Mouse (Mus musculus): ENCODE measurements around the gene Eif2b3. TPM values are rescaled to one million over a fixed set of nuclear protein-coding genes. Genes with fewer than 3 reads are reported as not detected.

Gene Eif2b3
- polyA plus RNA-seq, 2 experiments, result 30.0 to 45.0 TPM

DNA sequence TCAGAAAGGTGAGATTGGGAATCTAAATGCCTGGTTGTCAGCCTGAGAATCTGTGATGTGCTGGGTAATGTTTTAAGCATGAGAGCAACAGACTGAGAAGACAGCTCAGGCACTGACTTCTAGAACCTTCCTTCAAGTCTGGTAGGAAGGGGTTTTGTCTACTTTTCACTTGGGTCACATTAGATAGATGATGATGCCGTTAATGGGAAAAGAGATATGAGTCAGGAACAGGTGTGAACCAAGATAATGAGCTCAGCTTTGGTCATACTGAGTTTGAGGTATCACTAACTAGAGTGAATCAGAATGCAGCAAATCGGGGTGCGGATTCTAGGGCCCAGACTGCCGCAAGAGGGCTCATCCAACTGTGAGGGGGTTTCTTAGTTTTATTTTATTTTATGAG, 4.3 kb downstream of the Eif2b3 start:
- H3K4me2 ChIP-seq (replicated peaks; ENCODE audit: low read depth, low read length, severe bottlenecking), result no peak overlapping the region
- no peaks in the 10 kb centered on the region for H3K9me3 ChIP-seq (ENCODE audit: control insufficient read depth, low read length)
- H3K36me3 ChIP-seq (ENCODE audit: control insufficient read depth, insufficient read depth, low read length), result peaks cover 37% of the 10 kb centered on the region
- WGBS, result 97% methylated on average over 4 of the region's 4 CpGs
- ATAC-seq (ENCODE audit: low FRiP score, low read depth) (no peak), DNase-seq (ENCODE audit: low spot score) (no peak)
- no peaks in the 10 kb centered on the region for H3K27me3 ChIP-seq (ENCODE audit: control insufficient read depth, insufficient read depth, low read length)
- no peak for TF ChIP-seq POLR2A (IDR thresholded peaks at IDR 0.05; ENCODE audit: borderline replicate concordance, extremely low read depth, insufficient read depth, insufficient read length)
- H3K4me3 ChIP-seq (replicated peaks; ENCODE audit: low read length), result no peak overlapping the region
- no peaks in the 10 kb centered on the region; the same call in 1 of the 2 replicates for H3K4me1 ChIP-seq (ENCODE audit: control insufficient read depth, insufficient read depth, low read length)
- no peak overlapping the region for H3K9ac ChIP-seq (ENCODE audit: low read depth, low read length, severe bottlenecking)
- no peak overlapping the region for H3K27ac ChIP-seq (replicated peaks; ENCODE audit: low read depth, low read length)

DNA sequence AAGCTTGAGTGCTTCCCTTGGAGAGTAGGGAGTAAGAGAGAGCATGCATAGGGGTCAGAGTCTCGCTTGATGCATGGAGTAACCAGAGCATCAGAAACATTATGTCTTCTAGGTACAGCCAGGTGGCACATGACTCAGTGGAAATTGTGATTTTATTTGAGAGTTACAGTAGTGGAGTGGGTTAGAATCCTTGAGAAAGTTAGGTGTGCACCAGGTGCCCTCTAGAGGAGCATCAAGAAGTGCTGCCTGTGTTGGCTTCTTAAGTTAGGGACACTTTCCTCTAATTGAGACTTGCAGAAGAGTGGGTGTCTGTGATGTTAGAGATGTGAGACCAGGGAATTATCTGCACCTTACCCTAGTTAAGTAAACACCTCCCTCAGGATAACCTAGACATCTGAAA, 11.9 kb downstream of the Eif2b3 start:
- WGBS, result 93% methylated on average over 1 of the region's 1 CpGs
- H3K4me2 ChIP-seq (replicated peaks; ENCODE audit: low read depth, low read length, severe bottlenecking), result no peak overlapping the region
- no peaks in the 10 kb centered on the region for H3K27me3 ChIP-seq (ENCODE audit: control insufficient read depth, insufficient read depth, low read length)
- DNase-seq (ENCODE audit: low spot score), result no peak
- no peaks in the 10 kb centered on the region for H3K4me1 ChIP-seq (ENCODE audit: control insufficient read depth, insufficient read depth, low read length)
- no peaks in the 10 kb centered on the region for H3K9me3 ChIP-seq (ENCODE audit: control insufficient read depth, low read length)
- no peak overlapping the region for H3K27ac ChIP-seq (replicated peaks; ENCODE audit: low read depth, low read length)
- no peak overlapping the region for H3K4me3 ChIP-seq (replicated peaks; ENCODE audit: low read length)
- peaks cover 32% of the 10 kb centered on the region for H3K36me3 ChIP-seq (ENCODE audit: control insufficient read depth, insufficient read depth, low read length)
- no peak for ATAC-seq (ENCODE audit: low FRiP score, low read depth)
- no peak for TF ChIP-seq POLR2A (IDR thresholded peaks at IDR 0.05; ENCODE audit: borderline replicate concordance, extremely low read depth, insufficient read depth, insufficient read length)
- no peak overlapping the region for H3K9ac ChIP-seq (ENCODE audit: low read depth, low read length, severe bottlenecking)

DNA sequence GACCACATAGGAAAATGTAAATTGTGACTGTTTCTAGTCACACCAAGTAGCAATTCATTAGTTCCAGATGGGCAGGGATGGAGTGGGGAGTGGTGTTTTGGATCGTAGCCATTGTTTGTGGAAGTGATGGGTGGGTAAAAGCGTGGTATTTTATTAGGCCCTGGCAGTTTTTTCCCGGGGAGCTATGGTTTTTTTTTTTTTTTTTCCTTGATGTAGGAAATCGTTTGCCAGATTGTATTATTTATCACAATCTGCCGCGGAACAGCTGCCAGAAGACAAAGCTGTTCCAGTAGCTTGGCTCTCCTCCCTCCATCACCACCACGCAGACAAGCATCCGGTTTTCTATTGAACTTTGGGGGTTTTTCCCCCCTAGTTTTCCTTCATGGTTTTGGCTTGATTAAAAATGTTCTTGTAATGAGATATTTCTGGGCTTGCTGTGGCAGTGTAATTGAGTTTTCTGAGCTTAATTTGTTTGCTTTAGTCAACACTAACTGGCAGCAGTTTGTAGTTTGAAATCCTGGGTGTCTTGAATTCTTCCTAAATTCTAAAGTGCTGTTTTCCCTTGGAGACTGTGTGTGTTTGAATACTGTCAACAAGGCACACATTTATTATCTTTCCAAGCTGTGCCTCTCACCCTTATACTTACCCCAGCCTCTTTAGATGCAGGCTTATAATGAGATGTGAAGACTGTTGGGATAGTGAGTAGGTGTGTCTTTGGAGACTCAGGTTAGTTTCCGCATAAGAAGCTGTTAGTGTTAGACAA, 20.9 kb downstream of the Eif2b3 start:
- ATAC-seq (ENCODE audit: low FRiP score, low read depth), result peak; percentile 79
- Histone ChIP-seq H3K27me3 (ENCODE audit: control insufficient read depth, insufficient read depth, low read length) (no peaks in the 10 kb centered on the region), H3K4me2 (replicated peaks; ENCODE audit: low read depth, low read length, severe bottlenecking) (no peak overlapping the region; the same call in 1 of the 2 replicates), H3K9me3 (ENCODE audit: control insufficient read depth, low read length) (no peaks in the 10 kb centered on the region), H3K4me3 (replicated peaks; ENCODE audit: low read length) (no peak overlapping the region), H3K27ac (replicated peaks; ENCODE audit: low read depth, low read length) (peak overlapping the region; percentile 48), H3K9ac (ENCODE audit: low read depth, low read length, severe bottlenecking) (no peak overlapping the region), H3K4me1 (ENCODE audit: control insufficient read depth, insufficient read depth, low read length) (peaks cover 20% of the 10 kb centered on the region), H3K36me3 (ENCODE audit: control insufficient read depth, insufficient read depth, low read length) (peaks cover 9% of the 10 kb centered on the region)
- WGBS, result 19% methylated on average over 9 of the region's 9 CpGs
- no peak for TF ChIP-seq POLR2A (IDR thresholded peaks at IDR 0.05; ENCODE audit: borderline replicate concordance, extremely low read depth, insufficient read depth, insufficient read length)
- peak; percentile 86 for DNase-seq (ENCODE audit: low spot score)

DNA sequence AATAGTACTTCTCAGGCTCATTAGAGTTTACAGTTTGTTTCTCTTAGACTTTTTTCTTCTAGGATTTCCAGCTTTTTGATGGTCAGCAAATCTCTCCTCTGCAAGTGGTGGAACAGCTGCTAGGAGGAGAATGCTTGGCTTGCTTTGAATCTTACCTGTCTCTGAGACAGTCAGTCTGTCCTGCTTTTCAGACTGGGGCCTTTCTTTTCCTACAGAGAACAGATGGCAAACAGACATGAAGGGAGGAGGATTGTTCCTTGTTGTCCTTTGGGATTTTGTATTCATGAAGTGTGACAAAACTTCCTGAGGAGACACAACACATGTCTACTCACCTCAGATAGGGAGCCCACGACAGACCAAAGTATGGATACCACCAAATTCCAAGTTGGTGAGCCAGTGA, 21.6 kb downstream of the Eif2b3 start:
- ATAC-seq (ENCODE audit: low FRiP score, low read depth) (no peak), DNase-seq (ENCODE audit: low spot score) (no peak)
- H3K4me1 ChIP-seq (ENCODE audit: control insufficient read depth, insufficient read depth, low read length), result peaks cover 20% of the 10 kb centered on the region
- 47% methylated on average over 1 of the region's 1 CpGs for WGBS
- H3K27me3 ChIP-seq (ENCODE audit: control insufficient read depth, insufficient read depth, low read length), result no peaks in the 10 kb centered on the region
- no peaks in the 10 kb centered on the region for H3K9me3 ChIP-seq (ENCODE audit: control insufficient read depth, low read length)
- no peak overlapping the region for H3K4me2 ChIP-seq (replicated peaks; ENCODE audit: low read depth, low read length, severe bottlenecking)
- no peak overlapping the region for H3K9ac ChIP-seq (ENCODE audit: low read depth, low read length, severe bottlenecking)
- peaks cover 5% of the 10 kb centered on the region for H3K36me3 ChIP-seq (ENCODE audit: control insufficient read depth, insufficient read depth, low read length)
- no peak overlapping the region for H3K4me3 ChIP-seq (replicated peaks; ENCODE audit: low read length)
- H3K27ac ChIP-seq (replicated peaks; ENCODE audit: low read depth, low read length), result peak overlapping the region; percentile 48; the same call in 1 of the 2 replicates
- no peak for TF ChIP-seq POLR2A (IDR thresholded peaks at IDR 0.05; ENCODE audit: borderline replicate concordance, extremely low read depth, insufficient read depth, insufficient read length)

DNA sequence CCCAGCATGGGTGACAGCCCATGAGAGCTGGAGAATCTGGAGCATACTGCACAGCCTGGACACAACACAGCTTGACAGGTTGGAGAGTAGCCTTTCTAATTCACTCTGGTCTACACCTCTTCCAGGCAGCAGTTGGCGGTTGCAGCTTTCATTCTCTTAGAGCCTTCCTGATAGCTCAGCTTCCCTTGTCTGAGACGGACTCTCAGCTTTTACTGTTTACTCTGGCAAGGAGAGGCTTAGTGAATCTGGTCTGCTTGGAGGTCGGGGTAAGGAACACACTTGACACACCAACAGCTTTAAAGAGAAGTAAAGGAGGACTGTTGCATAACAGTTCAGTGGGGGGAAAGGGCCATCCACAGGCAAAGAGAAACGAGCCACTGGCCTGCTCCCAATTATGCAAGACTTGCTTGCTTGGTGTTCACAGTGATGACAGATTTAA, 22.1 kb downstream of the Eif2b3 start:
- 37% methylated on average over 4 of the region's 4 CpGs for WGBS
- Histone ChIP-seq H3K27ac (replicated peaks; ENCODE audit: low read depth, low read length) (0 out of 2 replicates have a peak overlapping the region, but pooled peaks have one; percentile 9), H3K9me3 (ENCODE audit: control insufficient read depth, low read length) (no peaks in the 10 kb centered on the region), H3K9ac (ENCODE audit: low read depth, low read length, severe bottlenecking) (no peak overlapping the region), H3K27me3 (ENCODE audit: control insufficient read depth, insufficient read depth, low read length) (no peaks in the 10 kb centered on the region), H3K4me2 (replicated peaks; ENCODE audit: low read depth, low read length, severe bottlenecking) (no peak overlapping the region), H3K4me3 (replicated peaks; ENCODE audit: low read length) (no peak overlapping the region), H3K36me3 (ENCODE audit: control insufficient read depth, insufficient read depth, low read length) (peaks cover 5% of the 10 kb centered on the region), H3K4me1 (ENCODE audit: control insufficient read depth, insufficient read depth, low read length) (peaks cover 20% of the 10 kb centered on the region)
- DNase-seq (ENCODE audit: low spot score), result peak; percentile 3
- ATAC-seq (ENCODE audit: low FRiP score, low read depth), result no peak
- no peak for TF ChIP-seq POLR2A (IDR thresholded peaks at IDR 0.05; ENCODE audit: borderline replicate concordance, extremely low read depth, insufficient read depth, insufficient read length)
